Mouse (Mus musculus): ENCODE measurements at regions not wholly inside any gene's neighbourhood (a gene's known extent, or its start where the extent isn't known, plus 50 kb on each side); places are given as distances from the start of the nearest gene placed in this dataset.
A peak's percentile ranks its signal among the peaks of the same experiment; 100 is the strongest.

DNA sequence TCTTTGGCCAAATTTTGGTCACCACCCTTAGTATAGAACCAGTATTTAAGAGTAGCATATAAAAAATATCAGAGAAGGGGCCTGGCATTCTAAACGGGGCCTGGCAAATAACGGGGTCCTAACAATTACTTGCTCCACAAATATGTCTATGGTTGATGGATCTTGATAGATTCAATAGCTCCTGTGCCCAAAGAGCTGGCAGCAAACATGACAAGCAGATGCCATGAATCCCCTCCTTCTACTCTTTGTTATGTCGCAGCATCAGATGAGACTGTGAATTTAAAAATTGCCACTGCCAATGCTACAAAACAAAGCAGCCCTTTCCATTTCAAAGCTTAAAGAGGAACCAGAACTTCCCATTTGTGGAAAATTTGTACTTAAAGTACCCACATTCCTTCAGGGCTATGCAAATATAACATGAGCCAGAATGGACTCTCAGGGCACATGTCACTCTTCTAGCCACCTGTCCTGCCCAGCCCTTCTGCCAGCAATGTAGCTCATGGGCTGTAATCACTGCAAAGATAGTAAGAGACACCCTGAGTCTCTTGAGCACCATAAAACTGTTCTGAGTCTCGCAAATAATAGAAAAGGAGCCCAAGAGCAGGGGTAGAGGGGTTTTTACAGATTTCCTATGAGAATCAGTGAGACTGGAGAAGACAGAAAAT is 342.4 kb upstream of the Kirrel3 start:
- DNase-seq (ENCODE audit: low read depth, low spot score): no peak
- 80% methylated on average over 4 of the region's 4 CpGs for WGBS

DNA sequence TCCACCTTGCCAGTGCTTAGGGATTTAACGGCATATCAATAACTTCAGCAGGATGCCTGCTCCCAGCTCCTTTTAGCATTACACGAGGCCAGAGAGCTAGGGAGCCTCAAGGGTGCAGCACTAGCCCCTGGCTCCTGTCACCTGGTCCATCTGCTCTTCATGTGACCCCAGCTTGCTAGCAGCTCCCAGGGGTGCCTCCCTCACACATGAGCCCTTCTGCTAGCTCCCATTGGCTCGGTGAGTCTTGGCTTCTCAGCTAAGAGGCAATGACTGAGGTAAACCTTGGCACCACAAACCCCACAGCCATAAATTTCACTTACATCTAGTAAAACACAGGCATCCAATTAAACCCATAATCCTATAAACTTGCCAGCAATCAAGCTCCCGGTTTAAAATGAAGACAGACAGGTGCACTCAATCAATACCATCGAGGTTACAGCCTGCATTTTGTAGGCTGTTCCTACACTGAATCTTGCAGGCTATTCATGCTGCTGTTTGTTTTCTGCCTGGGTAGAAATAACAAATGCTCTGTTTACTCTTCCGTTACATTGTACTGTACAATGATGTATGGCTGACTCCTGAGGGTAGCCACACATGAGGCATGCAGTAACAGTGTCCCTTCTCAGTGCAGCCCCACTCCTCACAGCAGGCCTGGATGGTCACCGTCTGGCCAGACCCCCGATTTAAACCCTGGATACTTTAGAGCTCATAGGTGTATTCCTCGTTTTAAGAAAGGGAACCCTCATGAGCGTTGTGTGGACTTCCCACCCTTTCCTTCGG is 330.3 kb upstream of the Kirrel3 start:
- DNase-seq (ENCODE audit: low read depth, low spot score): peak; percentile 4
- WGBS: 22% methylated on average over 11 of the region's 11 CpGs

DNA sequence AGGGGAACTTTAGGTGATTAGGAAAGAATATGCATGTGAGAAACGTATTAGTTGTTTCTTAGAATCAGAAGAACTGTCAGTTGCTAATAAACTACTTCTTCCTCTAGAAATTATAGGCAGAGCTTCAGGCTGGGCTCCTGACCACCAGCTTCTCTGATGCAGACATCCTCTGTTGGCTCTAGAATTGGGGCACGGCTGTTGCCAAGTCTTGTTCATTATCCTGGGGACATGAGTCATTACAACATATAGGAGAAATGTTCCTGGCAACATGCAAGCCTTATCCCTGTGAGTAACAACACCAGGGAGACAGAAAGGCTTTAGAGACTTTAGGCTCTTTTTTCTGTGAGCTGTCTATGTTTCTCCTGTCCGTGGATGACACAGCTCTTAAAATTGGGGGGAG is 329.1 kb upstream of the Kirrel3 start:
- WGBS: 18% methylated on average over 3 of the region's 3 CpGs
- no peak for DNase-seq (ENCODE audit: low read depth, low spot score)

DNA sequence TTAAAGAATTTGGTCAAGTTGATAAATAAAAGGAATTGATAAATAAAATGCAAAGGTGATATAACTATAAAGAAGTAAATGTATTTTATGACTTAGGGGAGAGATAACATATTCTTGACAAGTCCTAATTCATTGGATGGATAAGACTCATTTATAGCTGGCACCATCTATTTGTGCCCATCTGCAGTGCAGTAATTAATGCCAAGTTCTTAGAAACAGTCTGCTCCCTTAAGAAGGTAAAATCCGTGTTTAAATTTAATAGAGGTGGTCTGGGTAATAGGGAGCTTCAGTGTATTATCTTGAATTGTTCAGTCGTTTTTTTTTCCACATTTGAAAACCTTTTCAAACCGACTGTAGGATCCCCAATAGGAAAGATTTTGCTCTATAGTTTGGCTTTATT is 324.6 kb upstream of the Kirrel3 start:
- DNase-seq (ENCODE audit: low read depth, low spot score): no peak
- 57% methylated on average over 3 of the region's 3 CpGs for WGBS

DNA sequence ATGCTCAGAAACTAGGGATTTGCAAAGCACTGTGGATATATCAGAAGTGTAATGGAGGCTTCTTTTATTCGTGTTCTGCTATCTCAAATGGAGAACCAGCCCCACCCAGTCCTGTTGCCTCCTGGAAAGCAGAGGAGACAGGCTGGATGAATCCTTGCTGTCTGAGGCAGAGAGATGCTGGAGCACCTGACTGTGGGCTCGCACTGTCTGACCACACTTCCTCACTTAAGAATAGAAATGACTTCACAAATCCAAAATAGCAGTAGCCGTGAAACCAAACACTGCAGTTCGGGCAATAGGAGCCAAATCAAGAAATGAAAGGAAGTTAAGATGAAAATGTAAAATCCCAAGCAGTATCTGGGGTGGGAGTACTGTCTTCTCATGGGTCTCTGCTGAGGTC is 299.4 kb upstream of the Kirrel3 start:
- 73% methylated on average over 4 of the region's 4 CpGs for WGBS
- DNase-seq (ENCODE audit: low read depth, low spot score): no peak

DNA sequence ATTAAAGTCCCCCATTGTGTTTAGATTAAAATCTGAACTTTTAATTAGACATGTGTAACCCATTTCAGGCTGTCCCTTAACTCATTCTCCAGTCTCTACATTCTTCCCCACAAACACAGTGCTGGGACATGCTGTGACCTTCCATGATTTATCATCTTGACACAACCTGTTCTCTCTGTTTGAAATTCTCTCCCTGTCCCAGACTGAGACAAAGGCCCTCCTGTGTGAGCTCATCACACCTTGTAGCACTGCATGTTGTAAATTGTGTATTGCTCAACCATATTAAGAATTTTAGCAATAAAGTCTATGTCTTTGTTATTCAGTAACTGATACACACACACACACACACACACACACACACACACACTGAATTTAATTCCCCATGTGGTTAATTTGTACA is 293.2 kb upstream of the Kirrel3 start:
- no peak for DNase-seq (ENCODE audit: low read depth, low spot score)

DNA sequence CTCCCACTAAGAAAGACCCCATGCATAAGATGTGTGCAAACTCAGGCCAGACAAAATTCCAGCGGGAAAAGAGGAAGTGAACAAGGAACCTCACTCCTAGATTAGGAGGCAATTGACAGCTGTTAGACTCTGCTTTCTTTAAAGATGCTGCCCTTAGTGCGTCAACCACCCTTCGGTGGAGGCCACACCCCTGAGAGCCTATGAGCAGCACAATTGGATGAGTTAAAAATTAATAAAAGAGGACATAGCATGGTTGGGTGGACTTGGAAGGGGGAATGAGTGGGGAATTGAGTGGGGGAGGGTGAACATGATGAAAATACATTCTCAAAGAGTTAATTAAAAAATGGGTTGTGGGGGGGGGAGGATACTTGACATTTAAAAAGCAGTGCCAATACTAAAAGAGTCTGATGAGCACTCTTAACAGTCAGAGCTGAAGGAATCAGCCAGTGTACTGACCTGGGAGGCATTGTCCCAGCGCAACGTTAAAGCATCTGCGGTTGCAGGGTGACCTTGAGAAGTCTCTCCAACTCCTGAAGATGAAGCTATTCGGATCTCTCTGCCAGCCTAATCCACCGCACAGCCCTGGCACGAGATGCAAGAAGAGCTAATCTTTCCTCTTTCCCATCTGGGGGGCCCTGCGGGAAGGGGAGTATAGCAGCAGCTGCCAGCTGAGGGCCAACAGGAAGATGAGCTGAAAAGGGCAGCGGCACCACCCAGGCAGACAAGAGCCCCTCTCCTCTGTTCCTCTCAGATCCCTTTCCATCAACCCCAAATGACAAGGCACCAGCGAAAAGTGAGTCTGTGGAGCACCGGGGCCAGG is 283.4 kb upstream of the Kirrel3 start:
- DNase-seq (ENCODE audit: low read depth, low spot score): no peak
- whole genome bisulfite sequencing: 64% methylated on average over 13 of the region's 13 CpGs

DNA sequence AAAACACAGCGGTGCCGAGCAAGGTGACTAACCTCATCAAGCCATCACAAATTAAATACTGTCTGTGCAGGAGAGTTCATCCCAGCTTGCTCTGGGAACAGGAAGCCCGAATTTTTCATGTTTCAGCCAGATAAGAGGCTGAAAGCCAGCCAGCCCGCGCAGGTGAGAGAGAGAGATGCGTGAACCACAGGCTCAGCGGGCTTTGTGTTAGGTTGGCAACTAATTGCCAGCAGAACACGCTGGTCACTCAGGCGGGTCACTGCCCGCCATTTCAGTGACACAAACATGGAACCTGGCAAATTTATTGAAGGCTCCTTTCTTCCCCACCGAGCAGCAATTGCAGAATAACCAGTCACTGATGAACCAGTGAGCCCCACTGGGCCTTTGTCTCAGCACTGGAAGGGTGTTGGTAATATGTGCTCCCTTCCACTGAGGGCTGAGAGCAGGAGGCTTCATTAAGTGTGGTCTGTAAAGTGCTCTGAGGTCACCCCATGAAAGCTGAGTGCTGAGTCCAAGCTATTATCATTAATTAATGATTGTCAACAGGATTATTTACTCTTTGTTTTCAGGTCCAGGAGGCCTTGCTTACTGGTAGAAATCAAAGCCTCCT is 282.6 kb upstream of the Kirrel3 start:
- 70% methylated on average over 11 of the region's 11 CpGs for WGBS
- DNase-seq (ENCODE audit: low read depth, low spot score): no peak

DNA sequence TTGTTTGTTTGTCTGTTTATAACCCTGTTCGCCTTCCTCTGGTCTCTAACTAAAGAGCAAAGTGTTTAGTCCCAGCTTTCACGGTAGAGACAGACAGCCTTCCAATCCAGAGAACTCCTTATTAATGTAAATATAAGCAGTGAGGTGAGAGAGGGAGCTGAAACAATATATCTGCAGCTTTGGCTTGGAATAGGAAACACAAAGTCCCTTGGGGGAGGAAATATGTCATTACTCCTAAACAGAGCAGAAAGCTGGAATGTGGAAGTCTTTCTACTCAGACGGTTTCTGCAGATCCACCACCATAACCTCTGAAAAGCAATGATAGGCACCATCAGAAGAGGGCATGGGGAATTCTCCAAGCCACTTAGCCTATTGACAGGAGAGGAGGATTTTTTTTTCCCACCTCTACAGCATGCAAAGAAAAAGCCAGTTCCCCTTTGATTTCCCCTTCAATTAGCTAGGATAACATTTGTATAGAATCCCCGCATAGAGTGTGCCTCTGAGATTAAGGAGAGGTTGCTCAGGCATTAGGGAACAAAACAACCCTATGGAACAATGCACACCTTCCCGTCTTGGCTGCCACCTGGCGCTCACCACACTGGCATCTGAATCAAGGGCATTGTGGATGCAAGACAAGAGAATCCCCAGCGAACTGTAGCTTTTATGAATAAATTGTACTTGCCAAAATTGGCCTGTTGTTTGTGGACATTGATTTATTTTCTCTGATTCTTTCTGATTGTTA is 281.9 kb upstream of the Kirrel3 start:
- WGBS: 68% methylated on average over 7 of the region's 7 CpGs
- no peak for DNase-seq (ENCODE audit: low read depth, low spot score)

DNA sequence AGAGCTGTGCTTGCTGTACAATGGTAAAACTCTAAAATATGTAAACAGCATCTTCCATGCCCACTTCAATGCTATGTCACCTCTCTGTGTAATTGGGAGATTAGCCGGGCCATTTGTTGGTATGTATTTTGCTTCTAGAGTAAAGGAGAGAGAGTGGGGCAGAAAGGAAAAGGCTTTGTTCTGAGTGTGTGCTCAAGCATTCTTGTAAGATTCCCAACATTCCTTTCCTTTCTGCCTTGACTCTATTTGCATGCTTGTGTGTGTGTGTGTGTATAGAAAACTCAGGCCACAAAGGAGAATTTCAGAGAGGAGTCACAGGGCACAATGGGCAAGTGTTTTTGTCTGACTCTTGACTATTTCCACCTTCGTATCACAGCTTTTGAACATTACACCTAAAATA is 281.2 kb upstream of the Kirrel3 start:
- no peak for DNase-seq (ENCODE audit: low read depth, low spot score)
- 78% methylated on average over 2 of the region's 2 CpGs for WGBS

DNA sequence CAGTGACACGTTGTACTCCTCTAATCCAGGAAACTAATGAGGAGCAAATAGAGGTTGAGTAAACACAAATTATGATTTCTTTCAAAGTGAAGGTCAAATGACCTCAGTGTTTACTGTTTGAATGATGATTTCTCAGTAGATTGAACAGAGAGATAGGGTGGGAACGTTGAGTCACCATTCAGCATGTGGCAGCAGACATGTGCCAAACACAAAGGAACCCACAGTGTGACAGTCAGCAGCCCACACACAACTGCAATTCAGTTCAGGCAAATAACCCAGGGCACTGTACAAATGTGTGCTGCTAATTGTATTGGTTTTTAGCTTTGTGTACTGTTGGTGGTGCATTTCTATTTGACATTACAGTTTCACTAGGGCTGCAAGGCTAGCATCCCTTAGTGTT is 254.1 kb upstream of the Kirrel3 start:
- WGBS: 7% methylated on average over 2 of the region's 2 CpGs
- DNase-seq (ENCODE audit: low read depth, low spot score): no peak

DNA sequence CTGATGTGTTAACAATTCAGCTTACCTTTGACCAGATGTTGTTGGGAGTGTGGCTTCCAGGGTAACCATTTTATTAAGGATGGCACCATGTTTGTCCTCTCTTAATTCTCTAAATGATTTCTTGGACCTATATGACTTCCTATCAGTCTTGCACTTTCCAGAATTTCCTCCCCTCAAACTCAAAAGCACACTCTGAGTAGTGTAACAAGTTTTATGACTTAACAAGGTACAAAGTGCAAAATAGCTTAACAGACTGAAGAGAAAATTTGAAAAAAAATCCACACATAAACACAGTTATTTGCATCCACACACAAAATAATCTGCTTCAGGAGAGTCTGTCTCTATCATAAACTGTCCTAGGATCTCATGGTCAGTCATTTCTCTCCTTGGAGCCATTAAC is 251.0 kb upstream of the Kirrel3 start:
- DNase-seq (ENCODE audit: low read depth, low spot score): no peak

DNA sequence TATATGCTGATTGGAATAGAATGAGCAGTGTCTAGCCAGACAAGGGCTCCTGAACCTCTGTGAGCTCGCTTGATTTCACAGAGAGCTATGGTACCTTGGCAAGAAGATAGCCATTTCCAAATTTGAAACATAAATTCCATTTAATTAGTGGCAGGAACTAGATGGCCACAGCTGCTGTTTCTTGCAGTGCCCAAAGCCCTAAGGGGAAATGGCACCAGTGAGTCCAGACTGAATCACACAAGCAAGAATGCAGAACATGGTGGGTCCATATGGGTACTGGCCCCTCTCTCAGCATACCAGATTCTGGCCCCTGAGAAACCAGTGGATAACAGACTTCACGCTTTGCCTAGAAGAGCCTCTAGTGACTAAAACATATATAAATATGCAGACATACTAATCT is 246.2 kb upstream of the Kirrel3 start:
- WGBS: 87% methylated on average over 2 of the region's 2 CpGs
- no peak for DNase-seq (ENCODE audit: low read depth, low spot score)

DNA sequence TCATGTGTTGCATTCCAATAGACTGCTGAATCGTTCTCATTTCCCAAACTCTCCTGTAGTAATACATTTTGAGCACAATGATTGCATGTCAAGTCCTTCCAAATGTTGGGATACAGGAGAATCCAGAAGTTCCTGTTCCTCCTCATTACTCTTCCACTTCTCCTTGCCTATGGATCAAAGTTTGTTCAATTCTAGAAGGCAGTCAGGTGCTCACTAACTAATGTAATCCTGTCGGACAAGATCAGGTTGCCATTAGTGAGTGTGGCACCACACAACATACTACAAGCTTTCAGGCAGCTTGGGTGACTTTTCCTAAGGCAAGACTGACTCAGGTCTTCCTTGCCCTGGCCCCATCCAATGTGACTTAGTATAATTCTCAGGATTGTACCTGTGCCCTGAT is 242.0 kb upstream of the Kirrel3 start:
- no peak for DNase-seq (ENCODE audit: low read depth, low spot score)
- 68% methylated on average over 2 of the region's 2 CpGs for WGBS

DNA sequence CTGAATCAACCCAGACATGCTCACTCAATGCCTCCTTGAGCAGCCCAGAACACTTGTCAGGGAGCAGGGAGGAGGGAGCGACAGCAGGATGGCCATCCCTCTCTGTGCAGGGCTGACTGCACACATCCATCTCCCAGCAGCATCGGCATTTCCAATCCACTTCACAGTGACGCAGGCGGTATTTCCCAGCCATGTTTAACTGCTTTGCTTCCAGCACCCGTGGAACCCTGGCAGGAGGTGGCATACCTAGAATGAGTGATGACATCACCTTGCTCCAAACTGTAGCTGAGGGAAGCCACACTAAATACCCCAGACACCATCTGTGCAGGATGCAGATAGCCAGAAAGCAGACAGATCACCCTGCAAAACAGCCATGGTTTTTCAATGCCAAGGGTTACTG is 241.1 kb upstream of the Kirrel3 start:
- no peak for DNase-seq (ENCODE audit: low read depth, low spot score)
- 80% methylated on average over 5 of the region's 5 CpGs for WGBS

DNA sequence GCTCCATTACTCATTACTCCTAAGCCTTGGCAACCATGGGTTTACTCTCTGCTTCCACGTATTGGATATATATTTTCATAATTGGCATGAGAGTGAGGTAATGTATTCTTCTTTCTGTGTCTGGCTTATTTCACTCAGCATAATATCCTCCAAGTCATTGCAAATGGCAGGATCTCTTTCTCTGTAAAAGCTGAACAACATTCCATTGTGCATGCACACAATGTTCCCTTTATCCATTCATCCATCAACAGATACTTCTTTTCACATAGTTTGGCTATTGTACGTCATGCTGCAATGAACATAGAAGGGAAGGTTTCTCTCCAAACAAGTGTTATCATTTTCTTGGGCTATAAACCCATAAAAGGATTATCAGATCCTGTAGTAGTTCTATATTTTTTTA is 232.9 kb upstream of the Kirrel3 start:
- no peak for DNase-seq (ENCODE audit: low read depth, low spot score)
- 37% methylated on average over 2 of the region's 2 CpGs for WGBS

DNA sequence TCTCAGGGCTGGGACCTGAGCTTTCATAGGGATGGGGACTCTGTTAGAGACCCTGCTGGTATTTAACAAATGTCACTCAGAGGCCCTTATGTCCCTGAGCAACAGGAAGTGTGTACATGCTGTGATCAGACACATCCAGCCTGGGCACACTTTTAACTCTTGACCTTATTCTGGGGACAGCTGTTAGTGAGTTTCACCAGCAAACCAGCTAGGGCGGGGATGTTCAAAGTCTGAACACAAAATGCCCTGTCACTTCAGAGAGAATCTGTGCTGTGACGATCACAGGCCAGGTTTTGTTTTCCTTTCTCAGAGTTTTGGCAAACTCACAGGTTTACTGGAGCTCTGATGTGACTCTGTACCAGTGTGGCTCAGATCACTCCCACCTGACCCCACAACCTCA is 227.2 kb upstream of the Kirrel3 start:
- DNase-seq (ENCODE audit: low read depth, low spot score): no peak
- 27% methylated on average over 2 of the region's 2 CpGs for WGBS

DNA sequence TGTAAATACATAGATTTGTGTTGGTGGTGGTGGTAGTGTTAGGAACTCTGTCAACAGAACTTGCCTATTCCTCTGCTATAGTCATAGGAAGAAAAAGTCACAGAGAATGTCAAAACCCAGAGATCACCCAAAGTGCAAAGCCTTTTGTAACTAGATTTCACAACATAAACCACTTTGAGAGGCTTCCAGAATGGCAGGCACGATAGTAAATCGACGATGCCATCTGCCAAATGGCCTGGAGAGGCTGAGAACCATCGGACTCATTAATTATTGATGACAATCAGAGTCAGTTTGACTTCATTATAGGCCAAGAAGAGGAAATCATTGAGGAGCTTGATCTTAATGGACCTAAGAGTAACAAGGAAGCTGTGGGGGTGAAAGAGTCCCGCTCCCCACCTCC is 207.6 kb upstream of the Kirrel3 start:
- 85% methylated on average over 5 of the region's 5 CpGs for WGBS
- DNase-seq (ENCODE audit: low read depth, low spot score): no peak

DNA sequence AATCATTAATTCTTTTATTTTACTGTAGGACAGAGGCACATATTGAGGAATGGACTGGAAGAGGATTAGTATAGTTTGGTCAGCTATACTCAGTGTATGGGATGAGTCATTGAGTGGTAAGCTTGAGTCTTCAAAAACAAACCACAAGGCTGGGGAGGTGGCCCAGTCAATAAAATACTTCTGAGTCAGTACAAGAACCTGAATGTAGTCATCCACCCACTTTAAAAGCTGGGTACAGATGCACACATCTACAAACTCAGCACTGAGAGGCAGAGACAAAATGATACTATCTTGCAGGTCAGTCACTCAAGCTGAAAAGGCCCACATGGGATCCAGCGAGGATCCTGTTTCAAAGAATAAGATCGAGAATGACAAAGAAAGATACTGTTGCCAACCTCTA is 206.3 kb upstream of the Kirrel3 start:
- 84% methylated on average over 2 of the region's 2 CpGs for WGBS
- DNase-seq (ENCODE audit: low read depth, low spot score): no peak

DNA sequence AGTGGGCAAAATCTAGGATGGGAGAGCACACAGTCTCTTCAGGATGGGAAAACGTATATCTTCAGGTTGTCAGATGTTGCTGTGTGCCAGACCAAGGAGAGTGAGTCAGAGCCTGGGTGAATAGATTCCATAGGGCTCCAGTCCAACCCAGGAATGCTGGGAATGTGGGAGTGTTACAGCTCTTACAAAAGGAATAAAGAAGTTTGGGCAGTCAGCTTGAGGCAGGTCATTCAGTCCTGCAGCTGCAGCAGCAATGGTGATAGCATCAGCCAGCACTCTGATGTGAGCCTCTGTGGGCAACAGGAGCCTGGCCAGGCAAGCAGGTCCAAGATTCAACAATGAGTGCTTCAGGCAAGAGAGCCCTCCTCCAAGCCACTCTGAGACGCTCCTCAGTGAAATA is 205.8 kb upstream of the Kirrel3 start:
- 50% methylated on average over 2 of the region's 2 CpGs for WGBS

More for the DNA sequence above, 205.8 kb upstream of the Kirrel3 start:
- DNase-seq (ENCODE audit: low read depth, low spot score): no peak

Measured in large intestine, adult 2 months (tissue).